ENCODE assay signal across 12 mouse cellular contexts in the genomic region with DNA sequence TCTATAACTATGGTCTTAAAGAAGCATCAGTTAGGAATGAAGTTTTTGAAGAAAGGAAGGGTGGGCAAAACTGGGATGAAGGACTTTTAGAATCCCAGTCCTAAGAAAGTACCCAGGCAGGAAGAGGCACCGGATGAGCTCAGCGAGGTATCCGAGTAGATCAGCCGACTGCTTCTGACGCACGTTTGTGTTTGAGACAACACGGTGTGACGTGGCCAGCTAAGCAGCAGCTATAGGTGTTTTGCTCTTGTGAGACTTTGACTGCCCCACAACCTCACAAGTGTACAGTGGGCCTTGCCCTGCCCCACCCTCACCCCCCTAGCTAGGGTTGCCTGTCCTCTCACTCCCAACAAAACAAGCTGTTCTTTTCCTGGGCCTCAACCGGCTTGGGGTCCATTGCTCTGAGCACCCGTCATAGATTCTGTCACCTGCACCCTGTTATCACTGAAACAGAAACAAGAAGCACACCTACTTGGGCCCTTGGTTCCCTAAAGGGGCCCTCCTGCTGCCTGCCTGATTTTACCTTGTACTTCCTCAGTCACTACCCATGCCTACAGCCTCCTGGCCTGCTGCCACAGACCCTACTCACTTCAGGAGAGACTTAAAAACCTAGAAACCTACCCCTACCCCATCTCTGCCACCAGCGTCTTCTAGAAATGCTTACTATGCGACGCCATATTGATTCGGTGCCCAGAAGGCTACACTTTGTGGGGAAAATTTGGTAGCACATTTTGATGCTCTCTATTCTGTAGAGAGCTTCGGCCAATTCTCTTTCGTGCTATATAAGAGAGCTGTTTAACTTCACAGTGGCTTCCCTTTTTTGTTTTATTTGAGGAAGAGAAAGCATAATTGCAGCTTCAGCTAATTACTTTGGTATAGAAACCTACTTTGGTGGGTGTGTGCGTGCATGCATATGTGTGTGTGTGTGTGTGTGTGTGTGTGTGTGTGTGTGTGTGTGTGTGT. TPM values are rescaled to one million over a fixed set of nuclear protein-coding genes. Genes with fewer than 3 reads are reported as not detected.
DNase-seq lines count a peak whose midpoint lies in the region; ATAC-seq and TF ChIP-seq lines count a peak whose summit lies in the region.
"Had no signal": no experiment of that assay in that cellular context is flagged by ENCODE, and none has a peak within 500 bp of the region (broad histone marks: within the 10 kb centered on the region; RNA-seq: fewer than 3 reads in every experiment).

No protein-coding gene starts in this region.

- TF ChIP-seq CTCF in midbrain, postnatal 0 days (IDR thresholded peaks at IDR 0.05) = no peak

- no peaks in the 10 kb centered on the region for H3K27me3 ChIP-seq in kidney, embryonic 15.5 days
- H3K27me3 ChIP-seq in intestine, embryonic 15.5 days (replicated peaks) = no peaks in the 10 kb centered on the region
- no peaks in the 10 kb centered on the region for H3K27me3 ChIP-seq in midbrain, postnatal 0 days (ENCODE audit: insufficient read depth, low read length)
- H3K27me3 ChIP-seq: megakaryocyte, embryonic 14.5 days had no signal

- H3K9ac ChIP-seq in kidney, embryonic 15.5 days = no peak overlapping the region
- H3K9ac ChIP-seq in intestine, embryonic 15.5 days = no peak overlapping the region
- H3K9ac ChIP-seq in midbrain, postnatal 0 days (replicated peaks; ENCODE audit: low read length, poor library complexity, severe bottlenecking) = no peak overlapping the region

- DNase-seq in kidney, postnatal 25 days = no peak
- DNase-seq in frontal cortex, postnatal 14 days (ENCODE audit: low spot score in 2 of 2) = no peak
- DNase-seq in midbrain, postnatal 0 days (ENCODE audit: low spot score) = no peak
- DNase-seq: adrenal gland, adult 8-10 months; thymus, postnatal 25 days had no signal

- H3K4me1 ChIP-seq in kidney, embryonic 15.5 days = peaks cover 47% of the 10 kb centered on the region
- H3K4me1 ChIP-seq in intestine, embryonic 15.5 days (replicated peaks) = peaks cover 29% of the 10 kb centered on the region
- H3K4me1 ChIP-seq in midbrain, postnatal 0 days (ENCODE audit: insufficient read depth, low read length) = no peaks in the 10 kb centered on the region

- no peak overlapping the region for H3K4me2 ChIP-seq in kidney, embryonic 15.5 days
- no peak overlapping the region for H3K4me2 ChIP-seq in intestine, embryonic 15.5 days (replicated peaks)
- no peak overlapping the region for H3K4me2 ChIP-seq in midbrain, postnatal 0 days (ENCODE audit: low read depth, low read length, poor library complexity, severe bottlenecking)

- H3K27ac ChIP-seq in kidney, embryonic 15.5 days = peak overlapping the region; percentile 96
- H3K27ac ChIP-seq in intestine, embryonic 15.5 days = peak overlapping the region; percentile 91
- H3K27ac ChIP-seq in midbrain, postnatal 0 days (ENCODE audit: low read depth, low read length) = no peak overlapping the region

- H3K36me3 ChIP-seq in kidney, embryonic 15.5 days = peaks cover 21% of the 10 kb centered on the region
- no peaks in the 10 kb centered on the region for H3K36me3 ChIP-seq in intestine, embryonic 15.5 days
- no peaks in the 10 kb centered on the region; the same call in 1 of the 2 replicates for H3K36me3 ChIP-seq in midbrain, postnatal 0 days (ENCODE audit: insufficient read depth, low read length)
- H3K36me3 ChIP-seq: G1E had no signal

- 90% methylated on average over 17 of the region's 17 CpGs for WGBS in kidney, embryonic 15.5 days
- WGBS in intestine, embryonic 15.5 days = 75% methylated on average over 17 of the region's 17 CpGs
- 90% methylated on average over 17 of the region's 17 CpGs for WGBS in midbrain, postnatal 0 days

- H3K4me3 ChIP-seq in kidney, embryonic 15.5 days (replicated peaks) = no peak overlapping the region
- H3K4me3 ChIP-seq in intestine, embryonic 15.5 days (replicated peaks) = no peak overlapping the region
- H3K4me3 ChIP-seq in midbrain, postnatal 0 days (ENCODE audit: low read depth, low read length) = no peak overlapping the region
- H3K4me3 ChIP-seq: megakaryocyte, embryonic 14.5 days had no signal

- ATAC-seq in kidney, embryonic 15.5 days (replicated peaks; ENCODE audit: low FRiP score) = no peak
- peak; percentile 56 for ATAC-seq in common myeloid progenitor, adult 5-6 weeks (replicated peaks; ENCODE audit: low read depth, poor library complexity, severe bottlenecking)
- peak; percentile 26; the same call in 1 of the 2 replicates for ATAC-seq in intestine, embryonic 15.5 days
- peak; percentile 77 for ATAC-seq in neutrophil, adult 5-6 weeks (ENCODE audit: extremely low read depth, insufficient number of reproducible peaks, low FRiP score, poor library complexity, severe bottlenecking)
- no peak for ATAC-seq in erythroid progenitor cell, adult 5-6 weeks (replicated peaks; ENCODE audit: low FRiP score, poor library complexity, severe bottlenecking)
- ATAC-seq in midbrain, postnatal 0 days (ENCODE audit: low FRiP score) = no peak

- H3K9me3 ChIP-seq in kidney, embryonic 15.5 days (replicated peaks) = no peaks in the 10 kb centered on the region; the same call in 1 of the 2 replicates
- H3K9me3 ChIP-seq in intestine, embryonic 15.5 days = no peaks in the 10 kb centered on the region
- H3K9me3 ChIP-seq in midbrain, postnatal 0 days (ENCODE audit: low read length) = no peaks in the 10 kb centered on the region
- H3K9me3 ChIP-seq: megakaryocyte, embryonic 14.5 days had no signal

RNA-seq across cellular contexts. Expression of gene A930033H14Rik, which starts 39.5 kb away (rescaled TPM):
- 2.0 and 2.2 TPM in 2 replicates for polyA plus RNA-seq in kidney, embryonic 15.5 days (2015; fragmentation: Nextera tagmentation; extraction: Ambion mirVana)
- total RNA-seq in common myeloid progenitor, adult 5-6 weeks (2017) = 1.3 and 4.2 TPM in 2 replicates
- 1.8 TPM in 2 replicates for polyA plus RNA-seq in intestine, embryonic 15.5 days (2015; fragmentation: Nextera tagmentation; extraction: Ambion mirVana)
- not detected in 2 replicates for total RNA-seq in neutrophil, adult 5-6 weeks (2017)
- not detected in 2 replicates for total RNA-seq in erythroid progenitor cell, adult 5-6 weeks (2015; ENCODE audit: low replicate concordance)
- 0.15 TPM in 1 of 2 replicates, not detected in the other for total RNA-seq in erythroid progenitor cell, adult 5-6 weeks (2017; ENCODE audit: low replicate concordance)
- 0.93 and 1.3 TPM in 2 replicates for total RNA-seq in midbrain, postnatal 0 days (2014; rRNA removed)
- polyA plus RNA-seq in midbrain, postnatal 0 days (2015; fragmentation: Nextera tagmentation; extraction: Ambion mirVana) = 1.3 and 1.5 TPM in 2 replicates
- polyA plus RNA-seq: G1E had no signal

Comparison
In these comparisons a context has a peak if more than half of its experiments do, and no peak if none do; other contexts are left out.
1. ATAC-seq: peak in common myeloid progenitor, adult 5-6 weeks (single experiment), intestine, embryonic 15.5 days (single experiment) and neutrophil, adult 5-6 weeks (single experiment); none in kidney, embryonic 15.5 days (single experiment), erythroid progenitor cell, adult 5-6 weeks (single experiment) and midbrain, postnatal 0 days (single experiment).